Mouse (Mus musculus) stomach, embryonic 14.5 days (tissue): Measurements from ENCODE around the gene Atp6v1fnb. TPM values are rescaled to one million over a fixed set of nuclear protein-coding genes. Genes with fewer than 3 reads are reported as not detected.

Experiments
- ATAC-seq: fragments of 200-750 bp; cut with Nextera tagmentation; 2 replicates; pipeline ENCODE4 v1.8.0; 2017; ENCODE audit warnings: low read depth, moderate TSS enrichment; ENCODE audit not compliant: insufficient number of reproducible peaks, insufficient read depth, low FRiP score
- H3K27ac ChIP-seq: fragments of 300-500 bp; sonication (generic); 2 replicates; pipeline ENCODE4 v1.5.1; 2014; ENCODE audit warnings: mild to moderate bottlenecking, low read length, moderate library complexity, mixed read lengths
- H3K27me3 ChIP-seq: fragments of 300-500 bp; sonication (generic); 2 replicates; pipeline ENCODE4 v1.6.1; 2014; ENCODE audit warnings: low read length, control low read depth, mixed read lengths; ENCODE audit not compliant: control insufficient read depth, insufficient read depth
- H3K36me3 ChIP-seq: fragments of 300-500 bp; sonication (generic); 2 replicates; pipeline ENCODE4 v1.6.1; 2014; ENCODE audit warnings: mild to moderate bottlenecking, control low read depth, low read length, moderate library complexity, mixed read lengths; ENCODE audit not compliant: control insufficient read depth, insufficient read depth
- H3K4me1 ChIP-seq: fragments of 300-500 bp; sonication (generic); 2 replicates; pipeline ENCODE4 v1.6.1; 2014; ENCODE audit warnings: low read length, control low read depth, mixed read lengths; ENCODE audit not compliant: control insufficient read depth, insufficient read depth
- H3K4me2 ChIP-seq: fragments of 300-500 bp; sonication (generic); replicated peaks from 2 replicates; pipeline ENCODE4 v1.6.1; 2014; ENCODE audit warnings: low read depth, low read length, control low read depth
- H3K4me3 ChIP-seq: fragments of 300-500 bp; sonication (generic); 2 replicates; pipeline ENCODE4 v1.5.1; 2014; ENCODE audit warnings: low read depth, low read length, control low read depth
- H3K9ac ChIP-seq: fragments of 300-500 bp; sonication (generic); replicated peaks from 2 replicates; pipeline ENCODE4 v1.6.1; 2014; ENCODE audit warnings: low read depth, mild to moderate bottlenecking, control low read depth, low read length, moderate library complexity, mixed read lengths
- H3K9me3 ChIP-seq: fragments of 300-500 bp; sonication (generic); 2 replicates; pipeline ENCODE4 v1.6.1; 2016; ENCODE audit warnings: low read depth, low read length, control low read depth; ENCODE audit not compliant: control insufficient read depth
- WGBS: fragments of 180-500 bp; shearing (Covaris S2); extraction: QIAGEN DNeasy Blood & Tissue Kit; methylation state at CpG from one replicate; pipeline ENCODE4 v1.1.7; 2014; 5-methylcytosine and 5-hydroxymethylcytosine counted together
- polyA plus RNA-seq: library from polyadenylated mRNA; unstranded; fragments of >200 nt; fragmentation: Nextera tagmentation; extraction: Ambion mirVana; gene quantifications from 2 replicates; pipeline ENCODE4 v1.2.1, GENCODE M21; 2014

Gene Atp6v1fnb
- polyA plus RNA-seq, 1 experiment from 2014 or later = not detected

DNA sequence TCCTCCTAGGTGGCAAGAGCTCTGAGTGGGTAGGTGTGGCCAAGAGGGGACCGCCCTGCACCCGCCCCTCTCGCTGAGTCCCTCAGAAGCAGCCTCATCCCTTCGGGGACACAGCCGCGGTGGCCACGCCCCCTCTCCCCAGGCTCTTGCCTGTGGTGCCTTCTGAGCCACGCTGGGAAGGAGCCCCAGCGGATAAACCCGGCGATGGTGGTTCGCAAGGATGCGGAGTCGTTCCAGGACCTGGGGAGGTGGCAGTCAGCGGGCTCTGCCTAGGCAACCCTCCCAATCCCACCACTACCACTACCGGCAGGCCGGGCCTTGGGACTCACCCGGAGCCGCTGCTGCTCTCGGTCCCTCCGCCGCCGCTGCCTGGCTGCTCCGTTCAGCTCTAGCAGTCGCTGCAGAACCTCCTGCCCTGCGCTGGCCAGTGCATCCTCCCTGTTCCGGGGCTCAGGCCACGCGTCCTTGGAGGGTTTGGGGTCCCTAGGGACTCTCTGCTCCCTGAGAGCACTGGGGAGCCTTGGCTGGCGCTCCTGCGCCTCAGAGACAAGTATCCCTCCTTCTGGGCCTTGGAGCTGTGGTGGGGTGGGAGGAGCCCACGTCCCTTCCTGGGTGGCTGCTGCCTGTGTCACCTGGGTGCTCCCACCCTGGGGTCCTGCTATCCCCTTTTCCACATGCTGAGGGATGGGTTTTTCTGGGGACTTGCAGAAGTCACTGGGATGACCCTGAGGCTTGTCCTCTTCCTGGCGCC lies 2.9 kb downstream of the Atp6v1fnb start:
- Histone ChIP-seq H3K4me3 (peak overlapping the region; percentile 34), H3K36me3 (peaks cover 8% of the 10 kb centered on the region), H3K4me1 (peaks cover under 1% of the 10 kb centered on the region; the same call in 1 of the 2 replicates), H3K27me3 (no peaks in the 10 kb centered on the region), H3K27ac (no peak overlapping the region), H3K4me2 (peak overlapping the region; percentile 52), H3K9me3 (no peaks in the 10 kb centered on the region), H3K9ac (no peak overlapping the region; the same call in 1 of the 2 replicates)
- ATAC-seq = peak; percentile 93
- WGBS = 5% methylated on average over 33 of the region's 33 CpGs

DNA sequence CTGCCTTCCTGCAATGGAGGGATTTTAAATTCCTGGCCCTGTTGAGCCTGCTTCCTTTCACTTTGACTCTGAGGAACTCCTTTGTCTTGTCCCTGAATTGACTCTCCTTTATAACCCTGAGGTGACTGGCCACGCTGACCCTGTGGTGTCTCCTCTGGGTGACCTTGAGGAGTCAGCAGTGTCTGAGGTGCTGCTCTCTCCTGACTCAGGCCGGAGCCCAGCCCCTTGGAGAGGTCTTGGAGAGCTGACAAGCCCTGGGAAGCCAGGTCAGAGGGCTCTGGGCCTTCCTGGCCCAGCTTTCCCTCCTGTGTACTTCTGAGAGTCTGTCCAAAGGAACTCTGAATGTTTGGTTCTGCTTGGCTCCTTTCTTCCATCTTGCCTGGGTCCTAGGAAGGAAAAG lies 3.5 kb downstream of the Atp6v1fnb start:
- ATAC-seq = no peak
- WGBS = 70% methylated on average over 2 of the region's 2 CpGs
- Histone ChIP-seq H3K4me2 (peak overlapping the region; percentile 52; the same call in 1 of the 2 replicates), H3K36me3 (peaks cover 8% of the 10 kb centered on the region), H3K27me3 (no peaks in the 10 kb centered on the region), H3K9me3 (no peaks in the 10 kb centered on the region), H3K27ac (no peak overlapping the region), H3K4me3 (no peak overlapping the region), H3K9ac (no peak overlapping the region), H3K4me1 (no peaks in the 10 kb centered on the region)

DNA sequence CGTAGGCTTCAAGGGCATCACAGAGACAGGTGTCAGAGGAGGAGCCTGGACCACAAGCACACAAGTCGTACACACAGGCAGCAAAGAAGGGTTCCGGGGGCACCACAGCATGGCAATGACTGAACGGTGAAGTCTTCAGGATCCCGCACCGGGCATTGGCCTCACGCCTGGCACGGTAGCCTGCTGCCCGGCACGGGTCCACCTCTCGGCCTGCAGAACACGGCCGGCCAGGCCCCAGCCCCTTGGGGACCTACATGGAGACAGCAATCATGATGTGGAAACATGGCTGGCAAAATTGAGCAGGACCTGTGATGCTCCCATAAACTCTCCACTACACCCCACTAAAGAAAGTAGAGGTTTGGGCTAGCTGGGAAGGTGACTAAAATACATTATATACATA lies 11.5 kb downstream of the Atp6v1fnb start:
- H3K27ac ChIP-seq = no peak overlapping the region
- H3K27me3 ChIP-seq = 0 out of 2 replicates have a peak, but pooled peaks cover 2% of the 10 kb centered on the region
- WGBS = 93% methylated on average over 13 of the region's 13 CpGs
- no peak overlapping the region for H3K4me3 ChIP-seq
- peaks cover 3% of the 10 kb centered on the region for H3K36me3 ChIP-seq
- no peaks in the 10 kb centered on the region for H3K9me3 ChIP-seq
- H3K4me1 ChIP-seq = no peaks in the 10 kb centered on the region
- H3K9ac ChIP-seq = no peak overlapping the region
- no peak overlapping the region for H3K4me2 ChIP-seq
- no peak for ATAC-seq

DNA sequence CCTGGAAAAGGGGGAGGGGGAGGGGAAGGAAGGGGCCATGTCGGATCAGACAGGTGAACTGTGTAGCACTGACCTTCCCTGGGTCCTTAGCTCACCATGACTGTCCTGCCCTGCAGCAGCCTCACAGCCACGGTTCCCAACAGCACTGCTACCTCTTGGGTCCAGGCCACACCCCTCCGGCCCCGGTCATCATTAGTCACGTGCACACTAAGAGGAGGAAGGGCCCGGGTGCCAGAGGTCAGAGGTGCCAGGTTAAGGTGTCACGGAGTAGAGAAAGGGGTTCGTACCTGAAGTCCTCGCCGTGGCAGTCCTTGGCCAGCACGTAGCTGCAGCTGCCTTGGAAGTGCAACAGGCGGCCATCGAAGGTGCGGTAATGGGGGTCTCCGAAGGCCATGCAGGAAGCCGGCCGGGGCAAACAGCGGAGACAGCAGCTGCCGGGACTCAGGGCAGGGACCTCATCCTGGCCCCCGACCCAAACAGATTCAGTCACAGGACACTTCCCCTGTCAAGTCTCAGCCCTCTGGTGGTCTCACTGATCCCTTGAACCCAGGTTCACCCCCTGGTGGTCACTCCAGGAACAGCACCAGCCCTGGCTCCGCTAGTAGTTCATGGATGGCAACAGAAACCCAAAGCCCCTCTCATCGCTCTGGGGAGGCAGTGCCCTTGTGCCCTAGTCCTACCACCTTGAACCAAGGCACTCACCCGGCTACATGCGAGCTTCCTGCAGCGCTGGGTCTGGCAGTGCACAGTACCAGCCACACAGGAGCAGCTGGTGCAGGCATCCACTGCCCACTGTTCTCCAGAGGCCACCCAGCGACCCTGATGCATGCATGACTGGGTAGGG lies 13.7 kb downstream of the Atp6v1fnb start:
- ATAC-seq = peak; percentile 82
- Histone ChIP-seq H3K9me3 (no peaks in the 10 kb centered on the region), H3K4me1 (no peaks in the 10 kb centered on the region), H3K4me2 (peak overlapping the region; percentile 54), H3K36me3 (peaks cover 3% of the 10 kb centered on the region), H3K9ac (no peak overlapping the region; the same call in 1 of the 2 replicates), H3K27ac (no peak overlapping the region), H3K4me3 (peak overlapping the region; percentile 24), H3K27me3 (0 out of 2 replicates have a peak, but pooled peaks cover 2% of the 10 kb centered on the region)
- WGBS = 7% methylated on average over 26 of the region's 26 CpGs

DNA sequence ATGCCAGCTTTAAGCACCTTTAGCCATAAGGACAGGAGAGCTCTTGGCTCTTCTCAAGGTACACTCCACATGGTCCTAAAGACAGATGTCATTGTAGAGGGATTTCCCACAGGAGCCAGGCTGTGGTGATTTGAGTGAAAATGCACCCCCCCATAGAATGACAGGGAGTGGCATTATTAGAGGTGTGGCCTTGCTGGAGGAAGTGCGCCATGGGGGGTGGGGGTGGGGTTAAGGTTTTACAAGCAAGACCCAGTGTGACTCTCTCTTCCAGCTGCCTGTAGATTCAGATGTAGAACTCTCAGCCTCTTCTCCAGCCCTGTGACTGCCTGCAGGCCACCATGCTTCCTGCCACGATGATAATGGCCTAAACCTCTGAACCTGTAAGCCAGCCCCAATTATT lies 14.7 kb downstream of the Atp6v1fnb start:
- WGBS = 49% methylated on average over 2 of the region's 2 CpGs
- Histone ChIP-seq H3K9ac (no peak overlapping the region), H3K4me1 (no peaks in the 10 kb centered on the region), H3K4me3 (no peak overlapping the region), H3K36me3 (peaks cover 3% of the 10 kb centered on the region), H3K4me2 (no peak overlapping the region), H3K9me3 (no peaks in the 10 kb centered on the region), H3K27me3 (0 out of 2 replicates have a peak, but pooled peaks cover 2% of the 10 kb centered on the region), H3K27ac (no peak overlapping the region)
- no peak for ATAC-seq

DNA sequence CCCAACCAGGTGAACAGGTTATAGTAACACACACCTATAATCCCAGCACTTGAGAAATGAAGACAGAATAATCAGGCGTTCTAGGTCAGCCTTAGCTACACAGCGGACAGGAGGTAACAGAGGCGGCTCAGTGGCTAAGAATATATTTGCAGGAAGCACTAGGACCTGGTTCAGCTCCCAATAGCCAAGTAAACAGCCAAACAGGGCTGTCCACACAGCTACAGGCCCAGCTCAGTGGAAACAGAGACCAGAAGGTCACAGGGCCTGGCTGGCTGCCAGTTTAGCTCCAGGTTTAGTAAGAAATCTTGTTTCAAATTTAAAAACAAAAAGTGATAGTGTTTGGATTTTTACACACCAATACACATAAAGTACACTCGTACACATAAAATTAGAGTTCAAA lies 22.9 kb downstream of the Atp6v1fnb start:
- Histone ChIP-seq H3K27ac (no peak overlapping the region), H3K4me3 (no peak overlapping the region), H3K4me1 (no peaks in the 10 kb centered on the region), H3K36me3 (peaks cover 3% of the 10 kb centered on the region), H3K4me2 (no peak overlapping the region), H3K9me3 (no peaks in the 10 kb centered on the region), H3K27me3 (no peaks in the 10 kb centered on the region), H3K9ac (no peak overlapping the region)
- WGBS = 86% methylated on average over 4 of the region's 4 CpGs
- ATAC-seq = no peak

DNA sequence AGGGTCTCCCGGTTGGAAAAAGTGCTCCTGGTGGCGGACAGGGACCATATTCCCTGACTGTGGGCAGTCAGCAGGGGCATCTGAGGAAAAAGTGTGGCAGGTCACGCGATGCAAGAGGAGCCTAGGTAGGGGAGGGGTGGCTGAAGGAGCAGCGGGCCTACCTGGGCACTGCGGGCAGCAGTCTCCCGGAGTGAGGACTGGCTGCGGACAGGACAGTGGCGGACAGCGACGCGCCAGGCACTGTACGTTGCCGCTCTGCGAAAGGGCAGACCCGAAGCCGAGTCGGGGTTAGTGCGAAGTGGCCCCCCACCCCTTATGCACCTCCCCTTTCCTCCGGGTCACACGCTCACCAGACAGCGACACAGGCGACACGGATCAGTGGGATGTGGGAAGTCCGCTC lies 25.0 kb downstream of the Atp6v1fnb start:
- no peaks in the 10 kb centered on the region for H3K27me3 ChIP-seq
- H3K27ac ChIP-seq = no peak overlapping the region
- no peaks in the 10 kb centered on the region for H3K9me3 ChIP-seq
- H3K4me1 ChIP-seq = no peaks in the 10 kb centered on the region
- no peak for ATAC-seq
- H3K4me3 ChIP-seq = no peak overlapping the region
- 36% methylated on average over 25 of the region's 25 CpGs for WGBS
- no peak overlapping the region for H3K4me2 ChIP-seq
- no peak overlapping the region for H3K9ac ChIP-seq
- H3K36me3 ChIP-seq = peaks cover 3% of the 10 kb centered on the region

DNA sequence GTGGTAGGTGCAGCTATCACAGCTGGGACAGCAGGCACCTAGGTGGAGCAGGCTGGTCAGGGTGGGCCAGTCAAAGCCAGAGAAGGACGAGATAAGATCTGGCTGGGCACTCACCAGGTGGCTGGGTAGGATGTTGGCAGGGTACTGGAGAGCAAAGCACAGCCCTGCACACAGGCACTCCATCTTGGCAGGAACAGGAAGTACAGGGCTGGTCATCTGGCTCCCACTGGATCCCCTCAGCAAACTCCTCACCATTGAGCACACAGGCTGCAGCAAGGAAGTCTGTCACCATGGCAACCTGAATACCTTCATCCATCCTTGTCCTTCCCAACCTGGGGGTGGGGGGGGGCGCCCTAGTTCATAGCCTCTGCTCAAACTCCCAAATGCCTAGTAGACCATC lies 26.6 kb downstream of the Atp6v1fnb start:
- H3K4me1 ChIP-seq = no peaks in the 10 kb centered on the region
- no peak for ATAC-seq
- H3K36me3 ChIP-seq = peaks cover 3% of the 10 kb centered on the region
- H3K27me3 ChIP-seq = no peaks in the 10 kb centered on the region
- no peak overlapping the region for H3K9ac ChIP-seq
- H3K27ac ChIP-seq = no peak overlapping the region
- H3K4me3 ChIP-seq = no peak overlapping the region
- no peaks in the 10 kb centered on the region for H3K9me3 ChIP-seq
- no peak overlapping the region for H3K4me2 ChIP-seq
- WGBS = 30% methylated on average over 2 of the region's 2 CpGs
